Mouse (Mus musculus): ENCODE measurements around the gene Zbed5. TPM values are rescaled to one million over a fixed set of nuclear protein-coding genes. Genes with fewer than 3 reads are reported as not detected.

Gene Zbed5
- polyA plus RNA-seq (2012; rRNA removed): 11.7 TPM in 2 replicates

GRCm38 (mm10) chr5:129895198-129896088 lies at the start of gene Zbed5:
Zbed5 (plus strand) TSS chr5:129895723.

GRCm38 (mm10) chr5:129846752-129847557 lies 48.6 kb upstream of the Zbed5 start, which contains the start of gene Sumf2:
Sumf2 (plus strand) TSS chr5:129846986.

GRCm38 (mm10) chr5:129886911-129887636 lies 8.4 kb upstream of the Zbed5 start, which contains the start of gene Chchd2:
Chchd2 (minus strand) TSS chr5:129887470.

GRCm38 (mm10) chr5:129898449-129898848 lies 2.9 kb downstream of the Zbed5 start, which contains the start of gene Phkg1:
Phkg1 (minus strand) TSS chr5:129898549.

GRCm38 (mm10) chr5:129908242-129908965 lies 12.9 kb downstream of the Zbed5 start, which contains the start of gene Nupr1l:
Nupr1l (plus strand) TSS chr5:129908540.

GRCm38 (mm10) chr5:129941495-129942045 lies 46.0 kb downstream of the Zbed5 start, which contains the start of gene Vkorc1l1:
Vkorc1l1 (plus strand) TSS chr5:129941970.

Other genes with a start within 250 kb of the Zbed5 start
- 6.1 and 6.2 TPM in 2 replicates for gene Zfp11, start 225.6 kb upstream of the Zbed5 start, polyA plus RNA-seq (2012; rRNA removed)
- gene Sept14, start 187.2 kb upstream of the Zbed5 start, polyA plus RNA-seq (2012; rRNA removed): not detected in 2 replicates
- gene Mrps17, start 180.2 kb upstream of the Zbed5 start, polyA plus RNA-seq (2012; rRNA removed): 119 and 139 TPM in 2 replicates
- gene Nipsnap2, start 170.7 kb upstream of the Zbed5 start, polyA plus RNA-seq (2012; rRNA removed): 65.8 and 70.3 TPM in 2 replicates
- gene Psph, start 108.3 kb upstream of the Zbed5 start, polyA plus RNA-seq (2012; rRNA removed): 18.5 and 25.4 TPM in 2 replicates
- 25.5 and 31.3 TPM in 2 replicates for gene Sumf2, start 48.7 kb upstream of the Zbed5 start, polyA plus RNA-seq (2012; rRNA removed)
- gene Chchd2, start 8.3 kb upstream of the Zbed5 start, polyA plus RNA-seq (2012; rRNA removed): 857 and 982 TPM in 2 replicates
- 0.21 and 0.29 TPM in 2 replicates for gene Phkg1, start 2.8 kb downstream of the Zbed5 start, polyA plus RNA-seq (2012; rRNA removed)
- 6.0 and 8.0 TPM in 2 replicates for gene Nupr1l, start 12.8 kb downstream of the Zbed5 start, polyA plus RNA-seq (2012; rRNA removed)
- 34.1 and 35.6 TPM in 2 replicates for gene Vkorc1l1, start 46.2 kb downstream of the Zbed5 start, polyA plus RNA-seq (2012; rRNA removed)
- 18.2 and 24.5 TPM in 2 replicates for gene Gusb, start 107.3 kb downstream of the Zbed5 start, polyA plus RNA-seq (2012; rRNA removed)
- gene Asl, start 133.5 kb downstream of the Zbed5 start, polyA plus RNA-seq (2012; rRNA removed): 21.9 and 27.2 TPM in 2 replicates
- gene Crcp, start 133.6 kb downstream of the Zbed5 start, polyA plus RNA-seq (2012; rRNA removed): 52.4 and 57.6 TPM in 2 replicates
- 38.9 and 40.8 TPM in 2 replicates for gene Tpst1, start 177.6 kb downstream of the Zbed5 start, polyA plus RNA-seq (2012; rRNA removed)
- gene Kctd7, start 249.1 kb downstream of the Zbed5 start, polyA plus RNA-seq (2012; rRNA removed): 9.1 and 9.2 TPM in 2 replicates

Measured in central nervous system, embryonic 14 days (tissue).